In genomic region chr16:11046437-11046836, GRCm38 (mm10) we compare ENCODE assay signal across 13 mouse cellular contexts. TPM values are rescaled to one million over a fixed set of nuclear protein-coding genes. Genes with fewer than 3 reads are reported as not detected.
A peak's percentile ranks its signal among the peaks of the same experiment; 100 is the strongest.
DNase-seq lines count a peak whose midpoint lies in the region; ATAC-seq lines count a peak whose summit lies in the region.
"Had no signal": no experiment of that assay in that cellular context is flagged by ENCODE, and none has a peak within 500 bp of the region (broad histone marks: within the 10 kb centered on the region; RNA-seq: fewer than 3 reads in every experiment).

No protein-coding gene starts in this region.

- no peak for DNase-seq in lung, postnatal 14 days
- DNase-seq in kidney, postnatal 10 days, result peak; percentile 44
- DNase-seq in right cerebral cortex, postnatal 10 days (ENCODE audit: low spot score in 2 of 2), result no peak
- DNase-seq in cerebellum, postnatal 4 days (ENCODE audit: low spot score in 2 of 2), result no peak
- DNase-seq: cerebellum, postnatal 10 days had no signal

- H3K27ac ChIP-seq in lung, embryonic 15.5 days, result peak overlapping the region; percentile 61
- H3K27ac ChIP-seq in heart, embryonic 13.5 days (replicated peaks), result peak overlapping the region; percentile 76
- no peak overlapping the region for H3K27ac ChIP-seq in stomach, embryonic 16.5 days (ENCODE audit: low read length)
- no peak overlapping the region for H3K27ac ChIP-seq in intestine, embryonic 16.5 days (ENCODE audit: low read length)
- H3K27ac ChIP-seq: hindbrain, embryonic 10.5 days; limb, embryonic 12.5 days; midbrain, embryonic 12.5 days; neural tube, embryonic 13.5 days had no signal

- H3K27me3 ChIP-seq in lung, embryonic 15.5 days, result no peaks in the 10 kb centered on the region
- H3K27me3 ChIP-seq in heart, embryonic 13.5 days (replicated peaks), result no peaks in the 10 kb centered on the region
- H3K27me3 ChIP-seq in stomach, embryonic 16.5 days (ENCODE audit: control insufficient read depth, insufficient read depth, low read length), result no peaks in the 10 kb centered on the region
- no peaks in the 10 kb centered on the region for H3K27me3 ChIP-seq in intestine, embryonic 16.5 days (replicated peaks; ENCODE audit: control insufficient read depth, insufficient read depth, low read length)
- H3K27me3 ChIP-seq: limb, embryonic 12.5 days; midbrain, embryonic 12.5 days; neural tube, embryonic 13.5 days had no signal

- H3K4me2 ChIP-seq in lung, embryonic 15.5 days, result peak overlapping the region; percentile 16; the same call in 1 of the 2 replicates
- peak overlapping the region; percentile 7; the same call in 1 of the 2 replicates for H3K4me2 ChIP-seq in heart, embryonic 13.5 days
- no peak overlapping the region for H3K4me2 ChIP-seq in stomach, embryonic 16.5 days (ENCODE audit: low read depth, low read length)
- no peak overlapping the region for H3K4me2 ChIP-seq in intestine, embryonic 16.5 days (ENCODE audit: low read depth, low read length)
- H3K4me2 ChIP-seq: limb, embryonic 12.5 days; midbrain, embryonic 12.5 days; neural tube, embryonic 13.5 days had no signal

- ATAC-seq in lung, embryonic 15.5 days (ENCODE audit: borderline replicate concordance, extremely low read depth, low FRiP score, low TSS enrichment), result no peak
- ATAC-seq in heart, embryonic 13.5 days (ENCODE audit: extremely low read depth, insufficient number of reproducible peaks, low FRiP score, low TSS enrichment), result peak; percentile 70
- peak; percentile 17; the same call in 1 of the 2 replicates for ATAC-seq in stomach, embryonic 16.5 days (ENCODE audit: insufficient read depth, low FRiP score)
- ATAC-seq in intestine, embryonic 16.5 days, result no peak

- WGBS in lung, embryonic 15.5 days, result 54% methylated on average over 7 of the region's 7 CpGs
- WGBS in heart, embryonic 13.5 days, result 54% methylated on average over 7 of the region's 7 CpGs
- 78% methylated on average over 7 of the region's 7 CpGs for WGBS in stomach, embryonic 16.5 days
- WGBS in intestine, embryonic 16.5 days, result 84% methylated on average over 7 of the region's 7 CpGs

- no peak overlapping the region for H3K4me3 ChIP-seq in lung, embryonic 15.5 days
- H3K4me3 ChIP-seq in heart, embryonic 13.5 days, result no peak overlapping the region
- H3K4me3 ChIP-seq in stomach, embryonic 16.5 days (replicated peaks; ENCODE audit: low read length), result no peak overlapping the region
- H3K4me3 ChIP-seq in intestine, embryonic 16.5 days (ENCODE audit: low read length), result no peak overlapping the region
- H3K4me3 ChIP-seq: hindbrain, embryonic 10.5 days; limb, embryonic 12.5 days; midbrain, embryonic 12.5 days; neural tube, embryonic 13.5 days had no signal

- no peaks in the 10 kb centered on the region for H3K36me3 ChIP-seq in lung, embryonic 15.5 days
- H3K36me3 ChIP-seq in heart, embryonic 13.5 days, result no peaks in the 10 kb centered on the region
- H3K36me3 ChIP-seq in stomach, embryonic 16.5 days (ENCODE audit: control insufficient read depth, insufficient read depth, low read length), result no peaks in the 10 kb centered on the region
- no peaks in the 10 kb centered on the region for H3K36me3 ChIP-seq in intestine, embryonic 16.5 days (ENCODE audit: control insufficient read depth, insufficient read depth, low read length)
- H3K36me3 ChIP-seq: hindbrain, embryonic 10.5 days; limb, embryonic 12.5 days; midbrain, embryonic 12.5 days; neural tube, embryonic 13.5 days had no signal

- H3K4me1 ChIP-seq in lung, embryonic 15.5 days, result peaks cover 17% of the 10 kb centered on the region
- H3K4me1 ChIP-seq in heart, embryonic 13.5 days, result peaks cover 9% of the 10 kb centered on the region
- no peaks in the 10 kb centered on the region for H3K4me1 ChIP-seq in stomach, embryonic 16.5 days (ENCODE audit: control insufficient read depth, insufficient read depth, low read length)
- H3K4me1 ChIP-seq in intestine, embryonic 16.5 days (ENCODE audit: control insufficient read depth, insufficient read depth, low read length), result no peaks in the 10 kb centered on the region
- H3K4me1 ChIP-seq: limb, embryonic 12.5 days; midbrain, embryonic 12.5 days; neural tube, embryonic 13.5 days had no signal

- no peak overlapping the region for H3K9ac ChIP-seq in lung, embryonic 15.5 days
- no peak overlapping the region for H3K9ac ChIP-seq in heart, embryonic 13.5 days
- H3K9ac ChIP-seq in stomach, embryonic 16.5 days (ENCODE audit: low read length), result no peak overlapping the region
- no peak overlapping the region for H3K9ac ChIP-seq in intestine, embryonic 16.5 days (ENCODE audit: low read depth, low read length)
- H3K9ac ChIP-seq: limb, embryonic 12.5 days; midbrain, embryonic 12.5 days; neural tube, embryonic 13.5 days had no signal

- H3K9me3 ChIP-seq in lung, embryonic 15.5 days, result no peaks in the 10 kb centered on the region
- H3K9me3 ChIP-seq in heart, embryonic 13.5 days, result no peaks in the 10 kb centered on the region
- no peaks in the 10 kb centered on the region for H3K9me3 ChIP-seq in stomach, embryonic 16.5 days (replicated peaks; ENCODE audit: control insufficient read depth, low read length)
- no peaks in the 10 kb centered on the region for H3K9me3 ChIP-seq in intestine, embryonic 16.5 days (ENCODE audit: control insufficient read depth, low read length)
- H3K9me3 ChIP-seq: hindbrain, embryonic 10.5 days; limb, embryonic 12.5 days; midbrain, embryonic 12.5 days; neural tube, embryonic 13.5 days had no signal

RNA-seq across cellular contexts. Expression of gene Snn, which starts 14.3 kb away (rescaled TPM):
- polyA plus RNA-seq in lung, embryonic 15.5 days (2015; fragmentation: Nextera tagmentation; extraction: Ambion mirVana), result 47.2 and 47.6 TPM in 2 replicates
- polyA plus RNA-seq in heart, embryonic 13.5 days (2015; fragmentation: Nextera tagmentation; extraction: Ambion mirVana), result 40.1 and 40.3 TPM in 2 replicates
- 23.6 and 26.4 TPM in 2 replicates for polyA plus RNA-seq in stomach, embryonic 16.5 days (2015; fragmentation: Nextera tagmentation; extraction: Ambion mirVana)
- 19.1 and 20.4 TPM in 2 replicates for polyA plus RNA-seq in intestine, embryonic 16.5 days (2015; fragmentation: Nextera tagmentation; extraction: Ambion mirVana)

RNA-seq across cellular contexts. Expression of gene Litaf, which starts 19.5 kb away (rescaled TPM):
- 109 and 111 TPM in 2 replicates for polyA plus RNA-seq in lung, embryonic 15.5 days (2015; fragmentation: Nextera tagmentation; extraction: Ambion mirVana)
- 66.2 and 70.0 TPM in 2 replicates for polyA plus RNA-seq in heart, embryonic 13.5 days (2015; fragmentation: Nextera tagmentation; extraction: Ambion mirVana)
- 94.2 and 103 TPM in 2 replicates for polyA plus RNA-seq in stomach, embryonic 16.5 days (2015; fragmentation: Nextera tagmentation; extraction: Ambion mirVana)
- 110 and 114 TPM in 2 replicates for polyA plus RNA-seq in intestine, embryonic 16.5 days (2015; fragmentation: Nextera tagmentation; extraction: Ambion mirVana)

Comparison
In these comparisons a context has a peak if more than half of its experiments do, and no peak if none do; other contexts are left out.
1. ATAC-seq: peak in heart, embryonic 13.5 days (single experiment) and stomach, embryonic 16.5 days (single experiment); none in lung, embryonic 15.5 days (single experiment) and intestine, embryonic 16.5 days (single experiment).
2. H3K27ac ChIP-seq: peak in lung, embryonic 15.5 days (single experiment) and heart, embryonic 13.5 days (single experiment); none in stomach, embryonic 16.5 days (single experiment) and intestine, embryonic 16.5 days (single experiment).
3. H3K4me2 ChIP-seq: peak in lung, embryonic 15.5 days (single experiment) and heart, embryonic 13.5 days (single experiment); none in stomach, embryonic 16.5 days (single experiment) and intestine, embryonic 16.5 days (single experiment).